Mouse (Mus musculus) embryo, embryonic 10.5 days (tissue): ENCODE data around the gene H2-DMb1.

Source experiments
- DNase-seq: peaks from one replicate; pipeline ENCODE4 v3.0.0-alpha.2; 2015; ENCODE audit warnings: low spot score

The H2-DMb1 gene

DNA sequence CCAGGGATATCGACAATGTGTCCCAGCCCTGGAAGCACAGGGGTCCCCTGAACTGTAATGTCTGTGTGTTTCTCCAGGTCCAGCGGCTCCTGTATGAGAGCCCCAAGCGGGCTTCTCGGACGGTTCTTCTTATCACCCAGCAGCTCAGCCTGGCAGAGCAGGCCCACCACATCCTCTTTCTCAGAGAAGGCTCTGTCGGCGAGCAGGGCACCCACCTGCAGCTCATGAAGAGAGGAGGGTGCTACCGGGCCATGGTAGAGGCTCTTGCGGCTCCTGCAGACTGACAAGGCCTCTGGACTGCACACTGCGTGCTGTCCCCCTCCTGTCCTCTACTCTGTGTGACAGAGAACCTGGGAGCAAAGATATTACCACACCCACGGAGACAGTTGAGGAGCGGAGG is 43.6 kb downstream of the H2-DMb1 start:
- DNase-seq = no peak

DNA sequence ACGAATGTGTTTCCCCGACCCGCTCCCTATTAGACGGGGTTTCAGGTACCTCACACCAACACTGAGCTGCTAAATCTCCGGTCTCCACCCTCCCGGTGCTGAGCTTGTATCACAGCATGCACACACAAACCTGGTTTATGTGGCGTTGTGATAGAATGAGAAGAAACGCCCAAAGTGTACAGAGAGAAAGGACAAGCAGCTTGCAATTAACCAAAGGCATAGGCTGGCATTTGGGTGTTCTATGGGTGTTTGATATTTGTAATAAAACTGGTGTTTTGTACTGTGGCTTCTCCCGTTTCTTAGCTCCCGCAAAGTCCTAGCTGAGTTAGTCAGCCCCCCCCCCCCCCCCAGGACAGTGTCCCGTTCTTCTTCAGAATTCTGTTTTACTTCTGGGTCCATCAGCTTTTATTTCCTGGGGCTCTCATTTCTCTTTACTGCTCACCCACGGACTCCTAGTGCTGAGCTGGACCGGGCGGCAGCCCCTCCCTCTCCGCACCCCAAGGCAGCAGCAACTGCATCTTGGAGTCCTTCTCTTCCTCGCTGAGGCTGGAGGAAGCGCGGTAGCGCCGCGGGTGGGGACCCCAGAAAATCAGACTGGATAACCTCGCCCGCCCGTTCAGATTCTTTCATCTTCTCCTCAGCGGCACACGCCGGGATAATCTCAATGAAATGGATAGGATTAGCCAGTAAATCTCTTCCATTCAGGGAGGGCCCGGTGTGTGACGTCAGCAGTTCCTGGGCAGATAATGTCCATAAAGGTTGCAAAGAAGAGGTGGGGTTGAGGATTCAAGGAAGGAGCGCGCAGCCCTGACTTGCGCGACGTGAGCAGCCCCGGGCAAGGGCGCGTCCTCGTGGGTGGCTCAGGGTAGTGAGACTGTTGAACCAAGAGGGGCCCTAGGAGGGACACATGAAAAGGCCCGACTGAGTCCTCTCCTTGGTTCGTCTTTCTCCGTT is 44.3 kb downstream of the H2-DMb1 start, which contains the start of gene Psmb8:
TSS of gene Psmb8 (plus strand) at position 781 of the 954 bp plus-strand sequence.
- peak; percentile 87 for DNase-seq

DNA sequence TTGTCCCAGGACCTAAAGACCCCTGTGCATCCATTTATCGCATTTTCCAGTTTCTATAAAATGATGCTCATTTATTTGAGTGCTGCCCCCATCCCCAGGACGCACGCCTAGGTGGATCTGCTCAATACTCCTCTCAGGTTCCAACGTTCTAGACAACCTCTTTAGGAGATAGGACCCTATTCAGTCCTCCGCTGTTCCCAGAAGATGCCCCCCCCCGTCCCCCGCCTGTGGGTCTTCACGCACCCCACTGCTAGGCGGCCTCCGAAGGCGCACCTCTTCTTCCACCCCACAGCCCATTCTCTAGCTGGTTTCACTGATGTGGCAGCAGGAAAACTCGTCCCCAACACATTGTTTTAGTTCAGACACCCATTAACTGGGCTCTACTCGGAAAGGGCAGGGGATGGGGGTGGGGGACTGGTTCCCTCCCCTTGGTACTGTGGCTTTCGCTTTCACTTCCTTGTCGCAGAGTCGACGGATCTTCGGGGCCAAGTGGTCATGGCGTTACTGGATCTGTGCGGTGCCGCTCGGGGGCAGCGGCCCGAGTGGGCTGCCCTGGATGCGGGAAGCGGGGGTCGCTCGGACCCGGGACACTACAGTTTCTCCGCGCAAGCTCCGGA is 45.1 kb downstream of the H2-DMb1 start:
- DNase-seq = no peak

DNA sequence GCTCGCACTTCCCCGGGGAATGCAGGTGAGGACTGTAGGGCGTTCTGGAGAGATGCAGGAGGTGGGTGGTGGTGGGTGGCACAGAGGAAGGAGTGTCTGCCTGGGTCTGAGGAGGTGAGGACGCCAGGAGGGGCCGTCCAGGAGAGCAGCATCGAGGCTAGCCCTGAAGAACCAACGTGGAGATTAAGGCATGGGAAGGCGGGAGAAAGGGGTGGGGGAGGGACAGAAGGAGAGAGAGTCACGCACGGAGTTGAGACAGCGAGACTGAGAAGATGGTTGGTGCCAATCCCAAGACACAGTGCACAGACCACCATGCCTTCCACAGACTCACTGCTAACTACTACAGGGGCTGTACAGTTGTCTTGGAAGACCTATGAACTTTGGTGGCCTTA is 45.6 kb downstream of the H2-DMb1 start:
- DNase-seq = no peak

DNA sequence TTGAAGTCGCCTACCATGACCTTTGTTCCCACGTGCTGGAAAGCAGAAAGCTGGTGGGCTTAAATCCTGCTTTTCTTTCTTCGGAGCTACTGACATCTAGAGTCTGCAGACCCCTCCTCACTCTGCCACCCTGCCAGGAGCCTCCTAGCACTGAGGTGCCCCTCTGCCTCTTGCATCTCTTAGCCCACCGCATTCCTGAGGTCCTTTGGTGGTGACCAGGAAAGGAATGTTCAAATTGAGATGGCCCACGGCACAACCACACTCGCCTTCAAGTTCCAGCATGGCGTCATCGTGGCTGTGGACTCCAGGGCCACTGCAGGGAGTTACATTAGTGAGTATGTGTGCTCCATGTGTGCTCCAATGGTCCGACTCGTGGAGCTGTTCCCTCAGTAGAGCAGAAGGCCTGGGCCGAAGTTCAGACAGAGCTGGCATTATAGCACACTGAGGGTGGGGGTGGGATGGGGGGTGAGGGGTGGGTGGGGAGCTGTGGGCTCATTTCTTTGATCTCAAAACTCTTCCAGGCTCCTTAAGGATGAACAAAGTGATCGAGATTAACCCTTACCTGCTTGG is 46.3 kb downstream of the H2-DMb1 start:
- no peak for DNase-seq

DNA sequence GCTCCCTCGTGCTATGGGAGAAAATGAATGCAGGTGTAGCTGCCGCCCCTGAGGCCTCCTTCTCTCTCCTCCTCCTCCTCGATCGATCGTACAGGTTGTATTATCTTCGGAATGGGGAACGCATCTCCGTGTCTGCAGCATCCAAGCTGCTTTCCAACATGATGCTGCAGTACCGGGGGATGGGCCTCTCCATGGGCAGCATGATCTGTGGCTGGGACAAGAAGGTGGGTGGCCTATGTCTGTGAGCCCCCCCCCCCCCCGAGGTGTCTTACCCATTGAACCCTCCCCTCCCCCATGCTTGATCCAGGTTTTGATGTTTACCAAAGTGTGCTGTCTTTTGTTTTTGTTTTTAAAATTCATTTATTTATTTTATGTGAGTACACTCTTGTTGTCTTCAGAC is 47.2 kb downstream of the H2-DMb1 start:
- DNase-seq = no peak

DNA sequence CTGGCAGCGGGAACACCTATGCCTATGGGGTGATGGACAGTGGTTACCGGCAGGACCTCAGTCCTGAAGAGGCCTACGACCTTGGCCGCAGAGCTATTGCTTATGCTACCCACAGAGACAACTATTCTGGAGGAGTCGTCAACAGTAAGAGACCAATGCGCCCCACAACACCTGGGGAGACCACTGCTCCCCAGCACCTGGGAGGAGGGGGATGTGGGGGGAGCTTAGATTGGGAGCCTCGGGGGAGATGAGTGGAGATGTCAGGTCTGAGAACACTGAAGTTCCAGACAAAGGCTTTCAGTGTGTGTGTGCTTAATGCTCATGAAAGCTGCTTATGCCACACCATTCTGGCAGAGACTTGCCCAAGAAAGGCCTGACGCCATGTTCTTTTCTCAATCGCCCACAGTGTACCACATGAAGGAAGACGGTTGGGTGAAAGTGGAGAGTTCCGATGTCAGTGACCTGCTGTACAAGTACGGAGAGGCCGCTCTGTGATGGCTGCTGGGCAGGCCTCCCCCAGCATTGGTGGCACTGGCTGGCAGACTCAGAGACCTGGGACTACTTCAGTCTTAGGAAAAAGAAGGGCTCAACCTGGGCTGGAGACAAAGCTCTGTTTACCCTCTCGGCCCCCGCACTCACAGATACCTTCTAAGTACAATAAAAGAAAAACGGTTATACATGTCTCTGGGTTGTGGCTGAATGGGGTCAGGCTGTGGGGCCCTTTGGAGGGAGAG is 48.1 kb downstream of the H2-DMb1 start:
- DNase-seq = no peak

DNA sequence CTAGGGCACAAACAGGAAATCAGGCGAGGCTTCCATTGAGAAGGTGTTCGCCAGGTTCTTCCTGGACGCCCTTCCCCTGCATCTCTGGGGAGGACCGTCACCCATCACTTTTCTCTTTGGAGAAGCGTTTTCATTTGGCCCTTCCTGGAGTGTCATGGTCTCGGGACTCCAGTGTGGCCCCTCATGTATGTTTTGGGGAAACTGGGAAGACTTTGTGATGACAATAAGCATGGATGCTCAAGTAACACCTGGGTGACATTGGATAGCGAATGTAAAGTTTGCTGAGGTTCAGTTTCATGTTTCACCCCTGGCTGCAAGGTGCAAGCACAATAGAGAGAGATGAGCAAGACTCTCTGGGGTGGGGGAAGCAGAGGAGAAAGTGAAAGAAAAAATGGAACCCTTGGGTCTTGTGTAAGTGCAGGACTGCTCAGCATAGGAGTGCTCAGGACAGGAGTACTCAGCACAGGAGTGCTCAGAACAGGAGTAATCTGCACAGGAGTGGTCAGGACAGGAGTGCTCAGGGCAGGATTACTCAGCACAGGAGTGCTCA is 48.7 kb downstream of the H2-DMb1 start:
- DNase-seq = no peak

DNA sequence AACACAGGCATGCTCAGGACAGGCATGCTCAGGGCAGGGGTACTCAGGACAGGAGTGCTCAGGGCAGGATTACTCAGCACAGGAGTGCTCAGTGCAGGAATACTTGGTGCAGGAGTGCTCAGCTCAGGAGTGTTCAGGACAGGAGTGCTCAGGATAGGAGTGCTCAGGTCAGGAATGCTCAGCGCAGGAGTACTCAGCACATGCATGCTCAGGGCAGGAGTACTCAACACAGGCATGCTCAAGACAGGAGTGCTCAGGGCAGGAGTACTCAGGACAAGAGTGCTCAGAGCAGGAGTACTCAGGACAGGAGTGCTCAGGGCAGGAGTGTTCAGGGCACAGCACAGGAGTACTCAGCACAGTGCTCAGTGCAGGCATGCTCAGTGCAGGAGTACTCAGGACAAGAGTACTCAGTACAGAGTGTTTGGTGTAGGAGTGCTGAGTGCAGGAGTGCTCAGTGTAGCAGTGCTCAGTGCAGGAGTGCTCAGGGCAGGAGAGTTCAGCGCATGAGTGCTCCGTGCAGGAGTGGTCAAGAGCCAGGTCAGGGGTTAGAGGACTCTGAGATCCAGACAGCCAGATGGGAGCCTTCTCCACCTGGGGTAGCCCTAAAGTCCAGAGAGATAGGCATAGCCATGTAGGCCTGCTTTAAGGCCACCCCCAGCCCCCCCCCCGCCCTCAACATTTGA is 50.0 kb downstream of the H2-DMb1 start:
- DNase-seq = no peak

DNA sequence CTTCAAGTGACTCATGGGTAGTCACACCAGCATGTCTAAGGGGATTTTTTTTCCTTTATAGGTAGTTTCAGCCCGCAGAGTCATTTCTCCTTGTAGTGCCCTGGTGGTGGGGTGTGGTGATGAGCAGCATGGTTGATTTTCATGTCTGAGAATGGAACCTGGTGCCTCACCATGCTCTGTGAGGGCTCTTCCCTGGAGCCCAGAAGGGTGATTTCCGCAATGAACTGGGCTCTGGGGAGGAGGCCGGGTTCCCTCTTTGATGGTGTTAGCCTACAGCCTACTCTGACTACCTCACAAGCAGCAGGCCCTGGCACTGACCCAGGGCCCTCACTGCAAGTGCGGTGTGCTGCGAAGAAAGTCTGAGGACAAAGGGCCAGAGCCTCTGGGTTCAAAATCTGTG is 50.6 kb downstream of the H2-DMb1 start, which contains the start of gene Tap2:
TSS of gene Tap2 (plus strand) at position 84 of the 400 bp plus-strand sequence.
- DNase-seq = no peak

DNA sequence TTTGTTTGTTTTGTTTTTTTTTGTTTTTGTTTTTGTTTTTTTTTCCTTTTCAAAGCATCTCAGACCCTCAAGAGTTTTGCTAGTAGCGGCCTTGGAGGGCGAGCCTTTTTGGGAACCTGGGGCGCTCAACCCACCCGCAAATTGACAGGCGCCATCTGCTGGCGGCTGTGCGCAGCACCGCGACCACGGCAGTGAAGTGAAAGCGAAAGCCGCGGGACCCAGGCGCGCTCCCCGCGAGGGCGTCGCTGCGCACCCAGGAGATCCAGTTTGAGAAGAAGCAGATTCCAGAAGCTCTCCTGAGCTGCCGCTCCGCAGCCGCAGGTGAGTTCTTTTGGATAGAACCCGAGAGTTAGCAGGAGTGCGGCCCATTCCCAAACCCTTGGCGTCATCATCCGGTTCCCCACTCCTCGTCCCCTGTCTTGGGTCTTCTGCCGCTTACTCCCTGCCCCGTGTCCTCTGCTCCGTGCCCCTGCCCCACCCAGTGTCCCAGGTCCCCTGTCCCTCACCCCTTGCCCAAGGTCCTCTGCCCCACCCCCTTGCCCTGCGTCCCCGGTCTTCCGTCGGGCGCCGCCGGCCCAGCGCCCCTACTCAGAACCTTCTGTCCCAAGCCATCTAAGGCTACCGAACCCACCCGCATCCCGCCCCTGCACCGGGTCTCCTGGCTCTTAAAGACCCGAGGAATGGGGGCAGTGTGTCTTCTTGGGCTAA is 51.6 kb downstream of the H2-DMb1 start:
- peak; percentile 81 for DNase-seq

DNA sequence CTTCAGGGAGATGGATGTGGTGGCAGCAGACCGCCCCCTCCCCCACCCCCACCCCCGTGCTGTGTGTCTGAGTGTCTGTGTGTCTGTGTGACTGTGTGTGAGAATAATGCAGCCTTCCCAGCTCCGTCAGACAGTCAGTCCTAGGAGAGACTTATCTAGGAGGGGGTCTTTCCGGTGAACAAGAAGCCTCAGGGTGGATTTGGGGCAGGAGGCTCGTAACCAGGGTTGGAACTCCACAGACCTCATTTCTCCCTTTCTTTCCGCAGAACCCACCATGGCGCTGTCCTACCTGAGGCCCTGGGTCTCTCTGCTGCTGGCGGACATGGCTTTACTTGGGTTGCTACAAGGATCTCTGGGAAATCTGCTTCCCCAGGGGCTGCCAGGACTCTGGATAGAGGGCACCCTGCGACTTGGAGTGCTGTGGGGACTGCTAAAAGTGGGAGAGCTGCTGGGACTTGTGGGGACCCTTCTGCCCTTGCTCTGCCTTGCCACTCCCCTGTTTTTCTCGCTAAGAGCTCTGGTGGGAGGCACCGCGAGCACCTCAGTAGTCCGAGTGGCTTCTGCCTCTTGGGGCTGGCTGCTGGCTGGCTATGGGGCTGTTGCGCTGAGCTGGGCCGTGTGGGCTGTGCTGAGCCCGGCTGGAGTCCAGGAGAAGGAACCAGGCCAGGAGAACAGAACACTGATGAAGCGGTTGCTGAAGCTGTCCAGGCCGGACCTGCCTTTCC is 52.3 kb downstream of the H2-DMb1 start:
- peak; percentile 17 for DNase-seq

DNA sequence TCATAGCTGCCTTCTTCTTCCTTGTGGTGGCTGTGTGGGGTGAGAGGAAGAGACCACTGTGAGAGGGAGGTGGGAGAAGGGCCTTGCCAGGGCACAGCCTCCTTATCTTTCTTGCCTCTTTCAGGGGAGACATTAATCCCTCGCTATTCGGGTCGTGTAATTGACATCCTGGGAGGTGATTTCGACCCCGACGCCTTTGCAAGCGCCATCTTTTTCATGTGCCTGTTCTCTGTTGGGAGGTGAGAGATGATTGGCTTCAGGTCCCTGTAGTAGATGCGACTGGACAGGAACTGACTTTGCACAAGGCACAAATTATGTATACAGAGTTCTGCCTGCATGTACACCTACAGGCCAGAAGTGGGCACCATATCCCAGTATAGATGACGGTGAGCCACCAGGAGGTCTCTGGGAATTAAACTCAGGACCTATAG is 52.9 kb downstream of the H2-DMb1 start:
- DNase-seq = peak; percentile 60

DNA sequence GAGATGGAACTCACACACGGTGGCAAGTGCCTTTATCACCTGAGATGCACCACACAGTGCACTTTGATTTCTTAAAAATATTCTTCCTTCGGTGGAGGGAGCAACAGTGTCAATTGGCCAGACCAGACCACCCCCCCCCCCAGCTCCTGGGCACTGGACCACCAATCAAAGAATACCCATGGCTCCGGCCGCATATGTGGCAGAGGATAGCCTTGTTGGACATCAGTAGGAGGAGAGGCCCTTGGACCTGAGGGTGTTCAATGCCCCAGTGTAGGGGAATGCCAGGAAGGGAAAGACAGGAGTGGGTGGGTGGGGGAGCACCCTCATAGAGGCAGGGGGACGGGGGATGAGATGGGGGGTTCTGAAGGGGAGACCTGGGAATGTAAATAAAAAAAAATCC is 53.9 kb downstream of the H2-DMb1 start:
- no peak for DNase-seq

DNA sequence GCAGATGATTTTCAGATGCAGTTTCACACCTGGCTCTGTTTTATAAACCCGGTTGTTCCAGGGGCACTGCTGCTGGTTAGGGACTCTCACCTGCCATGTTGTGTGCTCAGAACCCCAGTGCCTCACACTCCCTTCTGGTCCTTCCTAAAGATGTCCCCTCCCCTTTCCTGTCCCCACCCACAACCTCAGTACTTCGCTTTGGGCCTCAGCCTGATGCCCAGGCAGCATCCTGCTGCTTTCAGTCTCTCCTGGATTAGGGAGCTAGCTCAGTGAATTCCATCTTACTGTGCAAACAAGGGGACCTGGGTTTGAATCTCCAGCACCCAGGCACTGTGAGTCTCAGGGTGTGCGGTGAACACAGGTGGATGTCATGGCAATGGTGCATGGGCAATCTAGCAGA is 54.6 kb downstream of the H2-DMb1 start:
- no peak for DNase-seq

DNA sequence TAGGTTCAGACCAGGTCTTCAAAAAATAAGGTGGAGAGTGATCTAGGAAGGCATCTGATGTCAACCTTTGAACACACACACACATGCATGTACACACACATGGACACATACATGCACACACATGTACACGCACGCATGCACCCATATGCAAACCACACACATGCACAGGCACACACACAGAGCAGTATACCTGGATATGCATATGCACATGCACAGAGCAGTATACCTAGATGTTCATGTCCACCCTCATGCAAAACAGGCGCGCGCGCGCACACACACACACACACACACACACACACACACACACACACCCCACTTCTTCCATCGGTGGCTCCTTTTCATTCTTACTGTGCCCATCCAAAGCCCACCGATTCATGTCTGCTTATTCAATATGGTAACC is 55.0 kb downstream of the H2-DMb1 start:
- no peak for DNase-seq

DNA sequence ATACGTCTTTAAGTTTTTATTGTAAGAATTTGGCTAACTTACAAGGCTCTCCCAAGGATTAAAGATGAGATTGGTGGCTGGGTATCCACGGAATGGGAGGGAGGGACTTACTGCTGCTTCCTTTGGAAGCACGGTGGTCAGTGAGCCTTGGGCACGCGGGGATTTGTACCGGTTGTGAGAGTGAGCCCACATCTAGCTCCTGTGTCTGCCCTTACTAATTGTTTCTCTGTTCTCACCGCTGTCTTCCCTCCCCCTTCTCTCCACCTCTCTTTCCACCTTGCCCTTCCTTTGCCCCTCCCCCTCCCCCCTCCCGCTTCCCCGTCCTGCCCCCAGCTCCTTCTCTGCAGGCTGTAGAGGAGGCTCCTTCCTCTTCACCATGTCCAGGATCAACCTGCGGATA is 55.5 kb downstream of the H2-DMb1 start:
- no peak for DNase-seq

DNA sequence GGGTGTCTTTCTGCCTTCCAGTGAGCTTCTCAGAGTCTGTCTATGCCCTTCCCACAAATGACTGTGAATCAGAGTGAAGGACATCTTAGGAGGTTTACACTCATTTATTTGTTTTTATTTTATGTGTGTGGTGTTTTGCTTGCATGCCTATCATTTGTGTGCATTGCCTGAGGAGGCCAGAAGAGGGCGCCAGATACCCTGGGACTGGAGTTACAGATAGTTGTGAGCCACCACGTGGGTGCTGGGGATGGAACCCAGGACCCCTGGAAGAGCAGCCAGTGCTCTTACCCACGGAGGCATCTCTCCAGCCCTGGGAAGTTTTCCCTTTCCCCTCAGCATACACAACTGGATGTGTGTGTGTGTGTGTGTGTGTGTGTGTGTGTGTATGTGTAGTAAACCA is 56.8 kb downstream of the H2-DMb1 start:
- no peak for DNase-seq
